Mouse (Mus musculus): ENCODE measurements around the gene Akr1c19.

- TF ChIP-seq CTCF (IDR thresholded peaks at IDR 0.05; ENCODE audit: low read depth) = no peak
- TF ChIP-seq EP300 (optimal IDR thresholded peaks at IDR 0.05) = no peak
Observed at GRCm38 (mm10) chr13:4264612-4265011, 36.1 kb downstream of the Akr1c19 start.

Data from stomach, postnatal 0 days (tissue).